Mouse (Mus musculus) urinary bladder, adult 18-20 months (tissue): ENCODE results near the gene Cspg4.

ENCODE experiments used
- DNase-seq, 2 experiments: peaks; one replicate each; pipeline ENCODE4 v3.0.0; 2022; ENCODE audit warnings: low spot score in 2 of 2, mixed read lengths in 2 of 2

Gene Cspg4

DNA sequence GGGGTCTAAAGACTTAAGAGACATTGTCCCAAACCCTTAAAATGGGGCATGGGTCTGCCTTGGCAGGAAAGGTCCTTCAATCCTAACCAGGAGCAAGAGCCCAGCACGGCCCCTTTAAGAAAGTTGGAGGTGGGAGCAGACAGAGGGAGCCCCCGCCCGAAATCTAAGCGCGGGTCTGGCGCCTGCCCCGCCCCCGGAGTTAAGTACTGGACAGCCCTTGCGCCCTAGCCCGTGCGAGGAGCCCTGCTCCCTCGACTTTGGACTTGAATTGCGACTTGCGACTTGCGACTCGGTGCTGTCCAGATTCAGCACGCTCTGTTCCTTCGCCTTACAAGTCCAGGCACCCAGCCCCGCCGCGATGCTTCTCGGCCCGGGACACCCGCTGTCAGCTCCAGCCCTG lies at the start of gene Cspg4:
Cspg4 (plus strand) TSS at position 202 of the 400 bp plus-strand sequence.
- DNase-seq, result no peak

DNA sequence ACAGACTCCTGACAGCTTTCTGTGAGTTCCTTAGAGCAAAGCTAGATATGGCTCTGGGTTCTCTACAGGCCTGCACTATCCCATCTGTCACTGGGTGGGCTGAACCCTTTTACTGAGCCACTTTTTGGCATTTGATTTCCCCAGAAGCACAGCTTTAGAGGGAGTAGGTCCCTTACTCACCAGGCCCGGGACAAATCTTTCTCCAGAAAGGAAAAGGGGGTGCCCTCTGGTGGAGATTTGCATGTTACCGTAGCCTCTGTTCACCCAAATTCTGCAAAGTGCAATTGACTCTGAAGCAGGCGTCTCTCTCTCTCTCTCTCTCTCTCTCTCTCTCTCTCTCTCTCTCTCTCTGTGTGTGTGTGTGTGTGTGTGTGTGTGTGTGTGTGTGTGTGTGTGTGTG lies 39.9 kb upstream of the Cspg4 start:
- no peak for DNase-seq

DNA sequence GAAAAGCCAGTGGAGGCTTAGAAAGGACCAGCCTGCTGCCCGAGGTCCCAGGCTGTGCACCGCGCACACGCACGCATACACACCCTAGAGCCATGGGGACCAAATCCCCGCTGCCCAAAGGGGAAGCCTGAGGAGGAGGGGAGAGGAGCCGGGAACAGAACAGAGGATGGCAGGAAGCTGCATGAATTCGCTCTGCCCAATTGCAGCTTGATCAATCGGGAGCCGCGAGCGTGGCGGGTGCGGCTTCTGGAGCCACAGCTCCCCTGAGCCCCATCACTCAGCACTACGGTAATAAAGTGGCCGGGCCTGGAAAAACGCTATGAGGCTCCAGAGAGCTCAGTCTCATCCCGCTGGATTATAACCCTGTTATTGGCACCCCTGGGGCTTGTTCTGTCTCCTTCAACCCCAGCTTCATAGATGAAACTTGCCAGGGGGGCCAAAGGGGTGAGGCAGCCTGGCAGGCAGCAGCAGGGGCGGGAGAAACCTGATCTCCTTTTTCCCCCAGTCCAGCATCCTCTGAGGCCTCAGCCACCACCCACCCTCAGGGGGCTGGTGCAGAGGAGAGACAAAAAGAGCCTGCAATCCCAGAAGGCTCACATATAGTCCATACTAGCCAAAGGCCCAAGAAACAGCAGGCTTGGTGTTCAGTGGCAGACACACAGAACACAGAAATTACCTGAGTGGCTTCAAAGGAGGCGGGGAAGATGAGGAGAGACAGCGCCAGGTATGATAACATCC lies 39.2 kb upstream of the Cspg4 start:
- DNase-seq, result no peak

DNA sequence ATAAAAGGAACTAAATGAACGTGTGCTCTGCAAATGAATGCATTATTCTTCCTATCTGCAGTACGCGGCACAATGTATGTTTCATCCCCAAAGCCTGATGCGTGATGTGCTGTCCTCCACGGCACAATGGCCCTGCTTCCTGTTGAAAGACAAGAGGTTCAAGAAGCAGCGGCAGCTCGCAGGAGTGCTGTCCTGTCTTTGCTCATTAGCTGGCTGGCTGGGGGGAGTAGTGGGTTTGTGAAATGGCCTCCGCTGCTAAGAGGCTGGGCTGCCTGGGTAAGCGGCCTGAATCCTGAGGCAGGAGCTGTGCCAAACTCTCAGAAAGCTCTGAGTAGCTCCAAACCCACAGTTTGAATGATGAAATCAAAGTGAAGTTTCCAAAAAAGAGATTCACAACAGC lies 36.7 kb upstream of the Cspg4 start:
- no peak for DNase-seq

DNA sequence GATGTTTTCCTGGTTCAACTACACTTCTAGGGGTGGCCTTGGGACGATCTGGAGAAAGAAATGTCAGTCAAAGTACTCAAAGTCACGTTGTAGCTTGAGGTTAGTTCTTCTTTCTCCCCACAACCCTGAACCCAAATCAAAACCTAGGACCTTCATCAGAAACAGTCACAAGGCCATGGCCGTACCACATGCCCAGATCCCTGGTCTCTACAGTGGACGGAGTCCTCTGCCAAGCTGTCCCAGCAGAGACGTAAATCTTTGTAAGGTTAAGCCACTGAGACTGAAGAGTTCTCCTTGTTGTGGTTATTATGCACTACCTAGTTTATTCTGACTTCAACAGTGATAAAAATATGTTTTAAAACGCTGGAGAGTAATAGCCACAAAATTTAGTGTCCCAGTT lies 36.0 kb upstream of the Cspg4 start:
- DNase-seq, result no peak

DNA sequence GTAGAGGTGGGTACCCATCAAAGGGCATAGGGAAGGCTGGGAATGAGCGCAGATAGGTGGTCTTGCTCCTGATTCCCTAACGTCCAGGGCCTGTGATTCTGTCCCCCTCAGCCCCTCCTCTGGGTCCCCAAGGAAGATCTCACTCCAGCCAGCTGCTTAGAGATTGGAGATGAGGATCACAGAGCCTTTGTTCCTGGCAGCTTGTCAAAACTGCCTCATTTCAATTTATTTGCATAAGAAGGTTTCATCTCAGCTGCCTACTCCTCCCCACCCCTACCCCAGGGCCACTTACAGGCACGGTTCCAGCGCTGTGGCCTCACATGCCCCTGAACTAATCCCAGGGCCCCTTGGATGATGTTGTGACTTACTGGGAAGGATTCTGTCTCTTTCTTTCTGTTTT lies 34.7 kb upstream of the Cspg4 start:
- no peak for DNase-seq

DNA sequence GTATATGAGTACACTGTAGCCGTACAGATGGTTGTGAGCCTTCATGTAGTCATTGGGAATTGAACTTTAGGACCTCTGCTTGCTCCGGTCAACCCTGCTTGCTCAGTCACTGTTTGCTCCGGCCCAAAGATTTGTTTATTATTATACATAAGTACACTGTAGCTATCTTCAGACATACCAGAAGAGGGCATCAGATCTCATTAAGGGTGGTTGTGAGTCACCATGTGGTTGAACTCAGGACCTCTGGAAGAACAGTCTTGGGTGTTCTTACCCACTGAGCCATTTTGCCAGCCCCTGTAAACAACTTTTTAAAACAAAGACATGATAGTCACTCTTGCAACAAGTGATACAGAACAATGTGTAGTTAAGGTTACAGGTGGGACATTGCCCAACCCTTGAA lies 32.9 kb upstream of the Cspg4 start:
- no peak for DNase-seq

DNA sequence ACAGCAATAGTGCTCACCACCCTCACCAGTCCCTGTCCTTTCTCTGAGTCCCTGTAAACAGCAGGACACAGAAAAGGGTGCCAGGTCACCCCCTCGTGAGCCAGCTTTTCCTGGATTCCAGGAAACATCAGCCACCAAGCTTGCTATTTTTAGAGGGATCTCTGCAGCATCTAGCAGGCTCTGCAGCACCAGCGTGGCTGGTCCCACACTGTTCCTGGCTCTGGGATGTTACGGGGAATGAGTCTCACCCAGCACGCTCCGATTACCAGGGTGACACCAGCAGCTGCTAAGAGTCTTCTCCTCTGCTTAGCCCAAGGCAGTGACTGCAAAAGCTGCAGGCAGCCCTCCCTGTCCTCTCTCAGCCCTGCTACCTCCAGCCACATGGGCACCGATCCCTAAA lies 31.9 kb upstream of the Cspg4 start:
- no peak for DNase-seq

DNA sequence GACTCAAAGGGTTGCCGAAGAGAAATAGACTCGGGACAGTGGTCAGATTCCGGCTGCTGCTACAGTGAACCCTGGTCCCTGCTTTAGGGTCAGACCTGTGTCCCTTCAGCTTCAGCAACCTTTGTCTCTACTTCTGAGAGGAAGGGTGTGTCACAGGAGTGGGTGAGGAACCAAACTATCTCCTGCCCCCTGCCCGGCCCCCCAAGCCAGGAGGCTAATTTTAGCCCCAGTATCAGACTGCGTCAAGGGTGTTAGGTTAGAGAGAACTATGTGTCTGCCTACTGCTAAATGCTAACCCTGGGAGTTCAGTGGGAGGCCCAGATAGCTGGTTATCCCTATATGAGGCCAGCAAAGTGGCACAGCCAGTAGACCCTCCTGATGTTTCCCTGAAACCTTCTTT lies 29.7 kb upstream of the Cspg4 start:
- no peak for DNase-seq

DNA sequence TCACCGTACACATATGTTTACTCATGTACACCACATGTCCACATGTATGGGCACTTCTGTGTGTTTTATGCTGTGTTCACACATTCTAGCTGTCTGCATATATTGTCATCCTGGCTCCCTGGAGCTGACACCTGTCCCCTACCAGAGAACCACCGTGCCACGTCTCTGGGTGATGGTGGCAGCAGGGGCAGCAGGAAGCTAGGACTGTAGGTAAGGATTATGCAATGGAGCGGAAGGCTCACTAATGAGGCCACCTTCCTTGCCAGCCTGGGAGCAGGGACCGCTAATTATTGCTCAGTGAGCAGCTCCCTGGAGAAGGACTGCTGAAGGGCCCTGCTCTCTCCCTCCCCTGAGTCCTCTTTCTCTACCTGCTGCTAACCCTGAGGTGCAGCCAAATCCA lies 24.1 kb upstream of the Cspg4 start:
- no peak for DNase-seq

DNA sequence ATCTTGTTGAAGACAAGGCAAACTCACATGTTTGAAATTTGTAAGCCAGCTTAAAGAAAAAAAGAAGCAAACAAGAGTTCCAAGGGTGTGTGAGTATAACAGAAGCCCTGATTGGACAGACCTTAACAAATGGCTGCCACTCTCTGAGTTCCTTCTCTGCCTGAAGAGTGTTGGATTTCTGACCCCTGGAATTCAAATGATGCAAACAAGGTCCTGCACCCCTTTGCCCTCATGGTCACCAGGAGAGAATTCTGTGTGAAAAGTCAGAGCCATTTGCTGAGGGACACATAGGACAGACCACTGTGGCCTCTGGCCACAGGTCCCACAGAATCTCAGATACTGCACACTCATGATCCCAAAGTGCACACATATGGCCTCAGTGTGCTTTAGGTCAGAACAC lies 23.0 kb upstream of the Cspg4 start:
- DNase-seq, result no peak

DNA sequence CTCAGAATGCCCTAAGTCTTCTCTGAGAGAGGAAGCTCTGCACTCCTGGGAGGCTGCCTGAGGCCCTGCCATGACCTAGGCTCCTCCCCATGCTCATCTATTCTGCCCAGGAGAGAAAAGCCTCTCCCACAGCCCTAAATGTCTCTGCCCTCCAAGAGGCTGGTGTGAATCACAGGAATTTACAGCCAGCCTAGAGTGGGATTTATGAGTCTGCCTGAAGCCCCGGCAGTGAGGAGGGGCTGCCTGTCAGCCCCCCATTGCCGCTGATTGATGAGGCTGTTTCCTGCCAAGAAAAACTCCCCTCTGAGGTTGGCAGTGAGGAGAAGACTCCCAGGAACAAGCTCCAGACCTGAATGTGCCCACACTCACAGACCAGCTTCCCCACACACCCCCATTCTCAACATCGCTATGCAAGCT lies 22.5 kb upstream of the Cspg4 start:
- no peak for DNase-seq

DNA sequence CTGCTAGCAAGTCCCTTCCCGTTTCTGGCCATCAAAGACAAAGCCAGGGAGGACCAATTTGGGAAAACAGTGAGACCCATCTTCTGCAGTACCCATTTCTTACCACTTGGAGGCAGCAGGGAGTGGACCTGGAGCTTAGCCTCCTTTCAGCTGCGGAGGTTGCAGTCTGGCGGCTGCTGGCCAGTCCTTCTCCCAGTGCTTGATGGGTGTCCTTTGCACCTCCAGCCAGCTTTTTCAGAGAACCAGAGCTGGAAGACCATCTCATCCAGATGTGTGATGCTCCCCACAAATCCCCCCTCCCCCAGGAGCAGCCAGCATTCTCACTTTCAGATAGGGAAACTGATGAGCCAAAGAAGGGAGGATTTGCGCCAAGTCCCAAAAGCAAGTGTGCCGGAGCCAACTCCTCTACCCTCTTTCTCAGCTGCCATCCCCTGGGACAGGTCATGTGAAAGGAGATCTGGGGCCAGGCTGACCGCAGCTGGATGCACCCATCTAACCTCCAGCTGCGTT lies 21.1 kb upstream of the Cspg4 start:
- DNase-seq, result peak in 1 of 2 experiments; percentile 45

DNA sequence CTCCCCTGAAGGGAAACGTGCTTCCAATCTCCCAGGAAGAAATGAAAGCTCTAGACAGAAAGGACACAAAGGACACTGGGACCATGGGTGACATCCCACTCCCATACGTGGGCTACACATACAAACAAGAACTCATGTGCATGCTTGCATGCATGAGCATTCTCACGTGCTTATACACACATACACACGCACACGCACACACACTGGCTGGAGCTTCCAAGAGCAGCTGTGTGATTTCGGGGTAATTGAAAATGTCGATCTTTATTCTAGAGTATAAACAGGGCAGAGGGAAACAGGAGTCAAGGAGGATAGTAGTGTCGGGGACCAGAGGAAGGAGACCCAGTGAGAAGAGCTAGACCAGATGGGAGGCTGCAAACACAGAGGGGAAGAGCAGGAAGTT lies 20.2 kb upstream of the Cspg4 start:
- DNase-seq, result no peak

DNA sequence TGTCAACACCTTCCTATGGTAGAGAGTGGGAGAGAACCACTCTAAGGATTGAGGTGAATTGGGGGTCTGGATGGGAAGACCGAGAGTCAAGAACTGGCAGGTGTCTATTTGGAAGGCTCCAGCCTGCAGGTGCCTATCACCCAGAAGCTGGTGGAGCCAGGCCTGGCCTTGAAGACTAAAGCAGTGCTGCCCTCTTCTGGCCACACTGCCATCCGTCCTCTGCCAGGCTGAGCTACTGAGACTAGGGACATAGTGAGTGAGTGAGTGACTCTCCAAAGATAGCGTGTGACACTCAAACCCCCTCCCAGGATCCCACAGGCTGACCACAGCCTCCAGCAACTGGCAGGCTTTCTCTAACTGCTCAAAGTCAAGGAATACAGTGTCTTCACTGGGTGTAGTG lies 17.3 kb upstream of the Cspg4 start:
- DNase-seq, result peak in 1 of 2 experiments; percentile 44

DNA sequence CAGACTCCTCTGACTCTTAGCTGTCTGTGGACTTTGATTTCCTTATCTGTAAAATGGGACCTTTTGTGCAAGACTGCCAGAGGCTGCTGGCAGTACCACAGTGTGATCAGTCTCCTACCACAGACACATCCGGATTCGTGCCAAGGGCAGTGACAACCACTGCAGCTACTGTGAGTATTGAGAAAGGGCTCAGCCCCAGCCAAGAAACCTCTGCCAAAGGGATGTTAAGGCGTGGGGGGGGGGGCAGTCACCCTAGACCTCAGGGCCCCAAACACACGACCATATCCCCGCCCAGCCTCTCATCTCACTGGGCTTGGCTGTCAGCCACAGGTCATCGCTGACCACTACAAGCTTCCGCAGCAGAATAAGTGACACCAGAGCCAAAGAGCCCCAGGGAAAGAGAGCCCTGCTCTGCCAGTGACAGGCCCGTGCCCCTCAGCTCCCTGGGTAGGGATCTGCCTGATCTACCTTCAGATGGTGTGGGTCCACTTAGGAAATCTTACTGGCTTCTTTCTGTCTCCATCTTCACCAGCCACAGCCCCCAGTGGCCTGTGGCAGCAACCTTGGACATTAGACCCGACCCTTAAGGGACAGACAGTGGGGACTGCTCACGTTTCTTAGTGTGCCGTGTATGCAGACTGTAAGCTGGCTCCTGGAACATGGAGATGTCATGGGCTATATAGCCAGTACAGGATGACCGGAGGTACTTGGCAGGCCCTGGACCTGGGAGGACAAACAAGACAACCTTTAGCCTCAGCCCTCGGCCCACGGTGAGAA lies 14.5 kb upstream of the Cspg4 start:
- no peak for DNase-seq

DNA sequence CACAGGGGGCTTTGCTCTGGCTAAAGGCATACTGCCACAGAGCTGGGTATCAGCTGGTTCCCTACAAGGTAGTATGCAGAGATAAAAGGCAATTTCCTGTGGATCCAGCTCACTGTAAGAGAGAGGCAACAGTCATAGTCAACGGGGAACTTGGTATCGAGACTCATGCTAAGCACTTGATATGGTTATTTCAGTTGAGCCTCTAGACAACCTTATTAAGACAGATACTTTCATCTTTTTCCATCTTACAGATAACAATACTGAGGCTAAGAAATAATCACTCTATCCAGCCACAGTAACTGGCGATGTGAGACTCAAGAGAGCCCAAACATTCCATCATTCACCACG lies 14.0 kb upstream of the Cspg4 start:
- DNase-seq, result no peak

DNA sequence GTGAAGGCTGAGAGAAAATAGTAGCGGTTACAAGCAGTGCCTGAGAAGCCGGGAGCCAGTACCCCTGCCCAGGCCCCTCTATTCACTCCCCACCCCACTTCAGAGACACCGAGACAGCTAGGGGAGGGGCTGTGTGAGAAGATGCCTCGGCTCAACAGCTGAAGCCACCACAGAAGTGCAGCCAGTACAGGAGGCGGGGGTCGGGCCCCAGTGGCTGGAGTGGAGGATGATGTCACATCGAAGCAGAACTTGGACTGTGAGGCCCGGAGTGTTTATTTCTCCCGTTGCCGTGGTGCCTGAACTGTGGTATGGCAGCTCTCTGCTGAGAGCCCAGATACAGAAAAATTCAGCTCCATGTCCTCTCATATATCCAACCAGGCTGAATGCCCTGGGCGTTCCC lies 13.1 kb upstream of the Cspg4 start:
- no peak for DNase-seq

DNA sequence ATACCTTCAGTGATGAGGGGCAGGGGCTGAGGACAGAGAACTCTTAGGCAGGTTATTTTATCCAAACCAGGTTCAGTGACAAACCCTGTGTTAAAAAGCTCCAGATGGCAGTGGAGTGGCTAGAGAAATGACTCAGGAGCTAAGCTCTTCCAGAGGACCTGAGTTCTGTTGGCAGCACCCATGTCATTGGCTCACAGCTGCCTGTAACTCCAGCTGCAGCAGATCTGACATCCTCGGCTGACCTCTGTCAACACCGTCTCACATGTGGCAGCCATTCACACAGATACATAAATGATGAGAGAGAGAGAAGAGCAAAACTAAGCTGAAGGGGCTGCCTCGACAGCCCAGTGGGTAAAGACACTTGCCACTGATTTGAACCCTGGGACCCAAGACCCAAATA lies 7.4 kb upstream of the Cspg4 start:
- no peak for DNase-seq

DNA sequence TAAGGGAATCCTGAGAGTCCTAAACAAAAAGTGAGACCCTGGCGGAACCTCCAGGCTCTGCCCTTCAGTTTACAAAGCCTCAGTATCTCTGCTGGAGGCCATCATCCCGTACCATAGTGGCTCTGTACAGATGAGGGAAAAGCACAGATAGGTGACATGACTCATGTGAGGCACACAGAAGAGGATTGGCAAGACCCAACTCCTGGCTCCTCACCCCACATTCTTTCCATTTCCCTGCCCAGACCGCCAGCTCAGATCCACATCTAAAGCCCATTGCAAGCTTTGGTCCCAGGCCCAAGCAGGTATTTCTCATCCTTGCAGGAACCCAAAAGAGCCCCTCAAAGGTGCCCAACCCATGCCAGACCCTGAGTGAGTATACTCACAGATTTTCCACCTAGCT lies 4.8 kb upstream of the Cspg4 start:
- DNase-seq, result no peak

DNA sequence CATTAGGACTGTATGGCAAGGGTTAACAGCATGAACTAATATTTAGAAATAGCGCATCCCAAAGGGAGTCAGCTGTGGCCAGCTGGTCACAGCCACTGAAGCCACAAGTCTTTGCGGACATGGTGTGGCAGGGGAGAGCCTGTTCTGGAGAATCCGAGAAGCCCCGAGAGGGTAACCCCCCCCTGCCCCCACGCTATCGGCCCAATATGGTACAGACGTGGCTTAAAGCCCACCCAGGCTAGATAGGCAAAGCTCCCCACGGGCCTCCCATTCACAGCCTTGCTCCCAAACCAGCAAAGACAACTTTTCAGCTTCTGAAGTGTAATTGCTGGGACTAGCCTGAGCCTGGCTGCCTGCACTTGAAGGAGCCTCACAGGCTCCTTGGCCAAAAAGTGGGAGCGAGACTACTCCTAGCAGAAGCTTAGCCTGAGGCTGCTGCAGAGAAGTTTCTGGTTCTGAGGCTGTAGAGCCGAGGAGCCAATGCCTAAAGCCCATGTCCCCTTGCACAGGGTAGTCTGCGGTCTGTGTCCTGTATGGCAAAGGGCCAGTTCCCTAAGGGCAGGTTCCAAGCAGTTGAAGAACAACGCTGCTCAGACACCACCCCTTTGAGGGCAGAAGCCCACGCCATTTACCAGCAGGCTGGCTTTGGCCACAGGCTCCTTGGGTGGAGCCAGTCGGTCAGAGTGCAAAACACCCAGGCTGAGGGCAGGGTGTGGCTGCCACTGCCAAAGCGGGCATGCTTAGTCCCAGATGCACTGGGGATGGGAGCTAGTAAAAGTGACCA lies 4.2 kb upstream of the Cspg4 start:
- DNase-seq, result no peak

DNA sequence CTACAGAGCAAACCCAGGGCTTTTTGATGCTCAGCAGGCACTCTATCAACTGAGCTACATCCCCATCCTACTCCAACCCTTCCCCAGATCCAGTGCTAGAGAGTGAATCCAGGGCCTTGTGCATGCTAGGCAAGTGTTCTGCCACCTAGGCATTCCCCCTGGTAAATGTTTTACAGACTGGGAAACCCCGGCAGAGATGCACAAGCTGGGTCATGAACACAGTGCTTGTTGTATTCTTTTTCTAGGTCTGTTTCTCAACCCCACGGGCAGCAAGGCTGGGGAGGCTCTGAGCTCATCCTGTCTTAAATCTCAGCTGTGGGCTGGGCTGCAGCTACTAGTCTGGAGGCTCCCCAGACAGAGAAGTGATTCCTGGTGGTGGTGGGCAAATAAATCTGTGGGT lies 2.0 kb upstream of the Cspg4 start:
- DNase-seq, result no peak
